In genomic region chr4:43045285-43045658, GRCm38 (mm10) we compare ENCODE assay signal across 8 mouse cellular contexts. TPM values are rescaled to one million over a fixed set of nuclear protein-coding genes. Genes with fewer than 3 reads are reported as not detected.
A peak's percentile ranks its signal among the peaks of the same experiment; 100 is the strongest.
DNase-seq lines count a peak whose midpoint lies in the region; ATAC-seq and TF ChIP-seq lines count a peak whose summit lies in the region.

No protein-coding gene starts in this region.

- peak overlapping the region; percentile 37 for H3K4me3 ChIP-seq in kidney, embryonic 14.5 days (ENCODE audit: low read length)
- peak overlapping the region; percentile 74 for H3K4me3 ChIP-seq in bone marrow macrophage, adult 2 months (ENCODE audit: insufficient read depth, low read length)
- peak overlapping the region; percentile 56 for H3K4me3 ChIP-seq in hindbrain, embryonic 13.5 days
- peak overlapping the region; percentile 52 for H3K4me3 ChIP-seq in midbrain, embryonic 13.5 days (replicated peaks)

- peak overlapping the region; percentile 55 for H3K9ac ChIP-seq in kidney, embryonic 14.5 days (ENCODE audit: low read depth, low read length)
- peak overlapping the region; percentile 76 for H3K9ac ChIP-seq in hindbrain, embryonic 13.5 days
- peak overlapping the region; percentile 73 for H3K9ac ChIP-seq in midbrain, embryonic 13.5 days (replicated peaks)

- intact Hi-C loops in left cerebral cortex, postnatal 4 days (cut with DNase I): loop anchor here (5.0 kb wide), 2 partner anchors 72 to 362 kb away; no protein-coding TSS in a partner anchor

- H3K4me1 ChIP-seq in kidney, embryonic 14.5 days (ENCODE audit: control insufficient read depth, insufficient read depth, low read length): peaks cover 16% of the 10 kb centered on the region
- peaks cover 38% of the 10 kb centered on the region for H3K4me1 ChIP-seq in bone marrow macrophage, adult 2 months (ENCODE audit: control insufficient read depth, insufficient read depth, low read length)
- peaks cover 39% of the 10 kb centered on the region for H3K4me1 ChIP-seq in hindbrain, embryonic 13.5 days (replicated peaks)
- H3K4me1 ChIP-seq in midbrain, embryonic 13.5 days (replicated peaks): peaks cover 49% of the 10 kb centered on the region

- no peaks in the 10 kb centered on the region for H3K36me3 ChIP-seq in kidney, embryonic 14.5 days (ENCODE audit: control insufficient read depth, insufficient read depth, low read length)
- H3K36me3 ChIP-seq in hindbrain, embryonic 13.5 days: no peaks in the 10 kb centered on the region
- H3K36me3 ChIP-seq in midbrain, embryonic 13.5 days: no peaks in the 10 kb centered on the region

- WGBS in kidney, embryonic 14.5 days: 6% methylated on average over 13 of the region's 13 CpGs
- WGBS in hindbrain, embryonic 13.5 days: 3% methylated on average over 13 of the region's 13 CpGs
- 2% methylated on average over 13 of the region's 13 CpGs for WGBS in midbrain, embryonic 13.5 days

- 0 out of 2 replicates have a peak overlapping the region, but pooled peaks have one; percentile 30 for H3K27ac ChIP-seq in kidney, embryonic 14.5 days (ENCODE audit: low read depth, low read length)
- peak overlapping the region; percentile 94 for H3K27ac ChIP-seq in bone marrow macrophage, adult 2 months (ENCODE audit: insufficient read depth, low read depth, low read length)
- H3K27ac ChIP-seq in hindbrain, embryonic 13.5 days: peak overlapping the region; percentile 88
- H3K27ac ChIP-seq in midbrain, embryonic 13.5 days: peak overlapping the region; percentile 95

- ATAC-seq in kidney, embryonic 14.5 days (ENCODE audit: low FRiP score, low TSS enrichment): peak; percentile 14; the same call in 1 of the 2 replicates
- ATAC-seq in hindbrain, embryonic 13.5 days (ENCODE audit: low FRiP score): peak; percentile 10; the same call in 1 of the 2 replicates
- peak; percentile 2 for ATAC-seq in midbrain, embryonic 13.5 days

- no peak for DNase-seq in kidney, adult 9 months
- DNase-seq in adrenal gland, postnatal 14 days: no peak
- DNase-seq in left cerebral cortex, postnatal 4 days: no peak
- DNase-seq in urinary bladder, adult 18-20 months (ENCODE audit: low spot score in 2 of 2): no peak

- H3K4me2 ChIP-seq in kidney, embryonic 14.5 days (replicated peaks; ENCODE audit: low read depth, low read length): peak overlapping the region; percentile 79
- H3K4me2 ChIP-seq in hindbrain, embryonic 13.5 days: peak overlapping the region; percentile 71
- peak overlapping the region; percentile 80 for H3K4me2 ChIP-seq in midbrain, embryonic 13.5 days (replicated peaks)

- no peak for TF ChIP-seq POLR2A in bone marrow macrophage, adult 2 months (IDR thresholded peaks at IDR 0.05; ENCODE audit: borderline replicate concordance, low read depth, low read length)

- no peak for TF ChIP-seq CTCF in bone marrow macrophage, adult 2 months (IDR thresholded peaks at IDR 0.05; ENCODE audit: low read depth, low read length)

- no peaks in the 10 kb centered on the region for H3K27me3 ChIP-seq in kidney, embryonic 14.5 days (ENCODE audit: control insufficient read depth, insufficient read depth, low read length)
- H3K27me3 ChIP-seq in hindbrain, embryonic 13.5 days: no peaks in the 10 kb centered on the region
- H3K27me3 ChIP-seq in midbrain, embryonic 13.5 days: no peaks in the 10 kb centered on the region

- H3K9me3 ChIP-seq in kidney, embryonic 14.5 days (ENCODE audit: control insufficient read depth, low read length): no peaks in the 10 kb centered on the region
- H3K9me3 ChIP-seq in hindbrain, embryonic 13.5 days: no peaks in the 10 kb centered on the region
- no peaks in the 10 kb centered on the region for H3K9me3 ChIP-seq in midbrain, embryonic 13.5 days

RNA-seq across cellular contexts. Expression of gene Fam214b, which starts 0.7 kb away (rescaled TPM):
- polyA plus RNA-seq in kidney, embryonic 14.5 days (2014; fragmentation: Nextera tagmentation; extraction: Ambion mirVana): 6.8 and 8.3 TPM in 2 replicates
- polyA plus RNA-seq in bone marrow macrophage, adult 2 months (2012; ENCODE audit: insufficient read depth, insufficient read length, missing spikeins): 50.4 and 55.1 TPM in 2 replicates
- 33.3 and 34.1 TPM in 2 replicates for polyA plus RNA-seq in hindbrain, embryonic 13.5 days (2015; fragmentation: Nextera tagmentation; extraction: Ambion mirVana)
- polyA plus RNA-seq in midbrain, embryonic 13.5 days (2015; fragmentation: Nextera tagmentation; extraction: Ambion mirVana): 45.4 and 55.2 TPM in 2 replicates
- 36.6 and 40.8 TPM in 2 replicates for total RNA-seq in adrenal gland, postnatal 14 days (2021)
- total RNA-seq in left cerebral cortex, postnatal 4 days (2021): 10 to 100 TPM; 48.8 to 57.7 TPM

RNA-seq across cellular contexts. Expression of gene Unc13b, which starts 13.5 kb away (rescaled TPM):
- polyA plus RNA-seq in kidney, embryonic 14.5 days (2014; fragmentation: Nextera tagmentation; extraction: Ambion mirVana): 5.6 and 9.0 TPM in 2 replicates
- 0.38 and 0.45 TPM in 2 replicates for polyA plus RNA-seq in bone marrow macrophage, adult 2 months (2012; ENCODE audit: insufficient read depth, insufficient read length, missing spikeins)
- polyA plus RNA-seq in hindbrain, embryonic 13.5 days (2015; fragmentation: Nextera tagmentation; extraction: Ambion mirVana): 18.6 and 19.7 TPM in 2 replicates
- 20.0 and 20.2 TPM in 2 replicates for polyA plus RNA-seq in midbrain, embryonic 13.5 days (2015; fragmentation: Nextera tagmentation; extraction: Ambion mirVana)
- total RNA-seq in adrenal gland, postnatal 14 days (2021): 12.1 and 13.9 TPM in 2 replicates
- 10 to 100 TPM; 84.4 to 88.2 TPM for total RNA-seq in left cerebral cortex, postnatal 4 days (2021)

RNA-seq across cellular contexts. Expression of gene Stoml2, which starts 13.8 kb away (rescaled TPM):
- polyA plus RNA-seq in kidney, embryonic 14.5 days (2014; fragmentation: Nextera tagmentation; extraction: Ambion mirVana): 353 and 454 TPM in 2 replicates
- polyA plus RNA-seq in bone marrow macrophage, adult 2 months (2012; ENCODE audit: insufficient read depth, insufficient read length, missing spikeins): 50.5 and 54.6 TPM in 2 replicates
- polyA plus RNA-seq in hindbrain, embryonic 13.5 days (2015; fragmentation: Nextera tagmentation; extraction: Ambion mirVana): 226 and 232 TPM in 2 replicates
- 245 and 253 TPM in 2 replicates for polyA plus RNA-seq in midbrain, embryonic 13.5 days (2015; fragmentation: Nextera tagmentation; extraction: Ambion mirVana)
- total RNA-seq in adrenal gland, postnatal 14 days (2021): 200 and 206 TPM in 2 replicates
- 10 to 100 TPM; 90.3 to 94.9 TPM for total RNA-seq in left cerebral cortex, postnatal 4 days (2021)

RNA-seq across cellular contexts. Expression of gene Pigo, which starts 19.7 kb away (rescaled TPM):
- polyA plus RNA-seq in kidney, embryonic 14.5 days (2014; fragmentation: Nextera tagmentation; extraction: Ambion mirVana): 14.5 and 21.0 TPM in 2 replicates
- polyA plus RNA-seq in bone marrow macrophage, adult 2 months (2012; ENCODE audit: insufficient read depth, insufficient read length, missing spikeins): 8.3 and 9.4 TPM in 2 replicates
- polyA plus RNA-seq in hindbrain, embryonic 13.5 days (2015; fragmentation: Nextera tagmentation; extraction: Ambion mirVana): 27.4 and 27.5 TPM in 2 replicates
- 25.3 and 29.9 TPM in 2 replicates for polyA plus RNA-seq in midbrain, embryonic 13.5 days (2015; fragmentation: Nextera tagmentation; extraction: Ambion mirVana)
- 16.8 and 17.3 TPM in 2 replicates for total RNA-seq in adrenal gland, postnatal 14 days (2021)
- total RNA-seq in left cerebral cortex, postnatal 4 days (2021): 10 to 100 TPM; 26.5 to 29.5 TPM

RNA-seq across cellular contexts. Expression of gene Fancg, which starts 35.0 kb away (rescaled TPM):
- polyA plus RNA-seq in kidney, embryonic 14.5 days (2014; fragmentation: Nextera tagmentation; extraction: Ambion mirVana): 11.8 and 16.9 TPM in 2 replicates
- 13.3 and 23.9 TPM in 2 replicates for polyA plus RNA-seq in bone marrow macrophage, adult 2 months (2012; ENCODE audit: insufficient read depth, insufficient read length, missing spikeins)
- 20.0 and 21.9 TPM in 2 replicates for polyA plus RNA-seq in hindbrain, embryonic 13.5 days (2015; fragmentation: Nextera tagmentation; extraction: Ambion mirVana)
- polyA plus RNA-seq in midbrain, embryonic 13.5 days (2015; fragmentation: Nextera tagmentation; extraction: Ambion mirVana): 17.0 and 18.7 TPM in 2 replicates
- 8.7 and 10.2 TPM in 2 replicates for total RNA-seq in adrenal gland, postnatal 14 days (2021)
- 10 to 100 TPM; 15.7 to 16.8 TPM for total RNA-seq in left cerebral cortex, postnatal 4 days (2021)

Comparison
In these comparisons a context has a peak if more than half of its experiments do, and no peak if none do; other contexts are left out.
1. H3K27ac ChIP-seq: peak in every context shown above with its lines; median percentile 95 in midbrain, embryonic 13.5 days; 94 in bone marrow macrophage, adult 2 months; 88 in hindbrain, embryonic 13.5 days; 30 in kidney, embryonic 14.5 days.